Mouse (Mus musculus) kidney, embryonic 16.5 days (tissue): ENCODE results near the gene Rhox2a. TPM values are rescaled to one million over a fixed set of nuclear protein-coding genes. Genes with fewer than 3 reads are reported as not detected.
"Not testable (repeated sequence)": the region's sequence is repeated elsewhere in the genome, so short reads cannot be mapped to it uniquely, and the experiment has no call there.

ENCODE experiments used
- ATAC-seq: fragments of 200-750 bp; cut with Nextera tagmentation; 2 replicates; pipeline ENCODE4 v1.8.0; 2017; ENCODE audit warnings: moderate TSS enrichment; ENCODE audit not compliant: low FRiP score, low TSS enrichment
- H3K27ac ChIP-seq: fragments of 300-500 bp; sonication (generic); 2 replicates; pipeline ENCODE4 v1.5.1; 2014; ENCODE audit warnings: low read length
- H3K27me3 ChIP-seq: fragments of 300-500 bp; sonication (generic); 2 replicates; pipeline ENCODE4 v1.6.1; 2014; ENCODE audit warnings: low read length, control low read depth, mixed read lengths; ENCODE audit not compliant: insufficient read depth
- H3K36me3 ChIP-seq: fragments of 300-500 bp; sonication (generic); 2 replicates; pipeline ENCODE4 v1.6.1; 2014; ENCODE audit warnings: low read length, control low read depth, mixed read lengths; ENCODE audit not compliant: insufficient read depth
- H3K4me1 ChIP-seq: fragments of 300-500 bp; sonication (generic); 2 replicates; pipeline ENCODE4 v1.6.1; 2014; ENCODE audit warnings: low read length, control low read depth, mixed read lengths; ENCODE audit not compliant: insufficient read depth
- H3K4me2 ChIP-seq: fragments of 300-500 bp; sonication (generic); replicated peaks from 2 replicates; pipeline ENCODE4 v1.6.1; 2014; ENCODE audit warnings: low read depth, low read length
- H3K4me3 ChIP-seq: fragments of 300-500 bp; sonication (generic); 2 replicates; pipeline ENCODE4 v1.5.1; 2014; ENCODE audit warnings: mild to moderate bottlenecking, low read length
- H3K9ac ChIP-seq: fragments of 300-500 bp; sonication (generic); replicated peaks from 2 replicates; pipeline ENCODE4 v1.6.1; 2014; ENCODE audit warnings: low read length
- H3K9me3 ChIP-seq: fragments of 300-500 bp; sonication (generic); 2 replicates; pipeline ENCODE4 v1.6.1; 2016; ENCODE audit warnings: low read length, control low read depth
- WGBS: fragments of 180-500 bp; shearing (Covaris S2); extraction: QIAGEN DNeasy Blood & Tissue Kit; methylation state at CpG from one replicate; pipeline ENCODE4 v1.1.7; 2014; 5-methylcytosine and 5-hydroxymethylcytosine counted together
- polyA plus RNA-seq: library from polyadenylated mRNA; unstranded; fragments of >200 nt; fragmentation: Nextera tagmentation; extraction: Ambion mirVana; gene quantifications from 2 replicates; pipeline ENCODE4 v1.2.1, GENCODE M21; 2015

The Rhox2a gene
- not detected in 2 replicates for polyA plus RNA-seq

DNA sequence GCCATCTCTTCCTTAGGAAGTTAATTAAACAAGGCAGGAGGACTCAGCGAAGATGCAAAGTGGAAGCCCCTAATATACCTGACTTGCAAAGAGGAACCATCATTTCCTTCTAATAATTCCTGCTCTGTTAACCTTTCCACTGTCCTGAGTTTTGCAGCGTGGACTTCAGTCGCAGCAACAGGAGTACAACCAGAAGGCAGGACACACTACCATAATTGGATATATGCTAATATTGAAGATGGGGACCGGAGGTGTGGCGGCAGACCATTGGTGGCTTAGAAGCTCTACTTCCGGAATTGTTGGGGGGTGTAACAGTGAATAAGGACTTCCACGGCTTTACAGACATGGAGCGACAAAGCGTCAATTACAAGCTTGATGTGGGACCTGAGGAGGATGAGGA, at the start of gene Rhox2a:
Gene Rhox2a (plus strand): TSS at position 301 of the 400 bp plus-strand sequence.
- H3K9ac ChIP-seq, H3K27ac ChIP-seq, ATAC-seq, H3K9me3 ChIP-seq, H3K4me2 ChIP-seq, H3K27me3 ChIP-seq, H3K4me3 ChIP-seq, H3K4me1 ChIP-seq, H3K36me3 ChIP-seq: not testable (repeated sequence)
- no CpG with 5 or more reads among the region's 9 CpGs for WGBS

DNA sequence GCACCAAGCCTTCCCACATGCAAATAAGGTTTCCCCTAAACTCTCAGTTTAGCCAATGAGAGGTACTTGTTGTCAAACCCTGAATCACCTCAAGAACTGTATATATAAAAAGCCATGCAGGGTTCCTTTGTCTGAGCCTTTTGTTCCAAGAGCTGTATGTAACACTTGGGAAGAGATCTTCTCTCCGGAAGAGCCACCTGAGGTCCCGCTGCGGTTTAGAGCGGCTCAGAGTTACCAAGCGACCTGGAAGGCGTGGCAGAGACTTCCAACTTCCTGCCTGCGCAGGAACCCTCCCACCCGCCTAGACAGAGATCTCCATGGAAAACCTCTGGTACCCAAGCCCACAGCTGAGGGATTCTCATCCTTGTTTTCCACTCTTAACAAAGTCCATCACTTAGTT, 46.1 kb upstream of the Rhox2a start:
- Histone ChIP-seq H3K4me1 (no peaks in the 10 kb centered on the region), H3K9ac (no peak overlapping the region), H3K27ac (no peak overlapping the region), H3K27me3 (no peaks in the 10 kb centered on the region), H3K4me3 (no peak overlapping the region), H3K9me3 (no peaks in the 10 kb centered on the region), H3K36me3 (no peaks in the 10 kb centered on the region), H3K4me2 (no peak overlapping the region)
- WGBS: 62% methylated on average over 8 of the region's 8 CpGs
- ATAC-seq: no peak

- Histone ChIP-seq H3K4me2 (no peak within 1 kb of the TSS), H3K36me3 (no peaks in the 10 kb centered on the region), H3K4me3 (no peak within 1 kb of the TSS), H3K27me3 (no peaks in the 10 kb centered on the region), H3K4me1 (no peaks in the 10 kb centered on the region), H3K9me3 (no peaks in the 10 kb centered on the region), H3K9ac (no peak within 1 kb of the TSS), H3K27ac (no peak within 1 kb of the TSS)
- no peak for ATAC-seq
- 88% methylated on average over 10 of the region's 10 CpGs for WGBS
Observed at GRCm38 (mm10) chrX:37210941-37211340, 33.8 kb upstream of the Rhox2a start, which contains the start of gene Gm9. Gm9 (minus strand) TSS chrX:37211041.

DNA sequence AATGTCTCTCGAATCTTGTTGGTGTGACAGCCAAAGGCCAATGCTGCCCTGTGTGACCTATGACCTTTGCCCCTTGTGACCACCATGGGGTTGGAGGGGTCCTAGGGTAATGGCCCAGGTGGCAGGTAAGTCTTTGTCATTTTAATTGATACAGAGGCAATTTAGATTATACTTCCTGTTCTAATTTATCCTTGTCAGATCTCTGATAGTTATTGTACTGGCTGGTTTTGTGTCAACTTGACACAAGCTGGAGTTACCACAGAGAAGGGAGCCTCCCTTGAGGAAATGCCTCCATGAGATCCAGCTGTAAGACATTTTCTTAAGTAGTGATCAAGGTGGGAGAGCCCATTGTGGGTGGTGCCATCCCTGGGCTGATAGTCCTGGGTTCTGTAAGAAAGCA, 22.6 kb upstream of the Rhox2a start, which contains the start of gene Rhox1:
Gene Rhox1 (minus strand): TSS at position 101 of the 400 bp plus-strand sequence.
- not testable (repeated sequence) for H3K4me3 ChIP-seq, H3K9ac ChIP-seq, H3K4me1 ChIP-seq, ATAC-seq, H3K9me3 ChIP-seq, H3K27me3 ChIP-seq, H3K36me3 ChIP-seq, H3K4me2 ChIP-seq, H3K27ac ChIP-seq
- WGBS: 77% methylated on average over 1 of the region's 1 CpGs

DNA sequence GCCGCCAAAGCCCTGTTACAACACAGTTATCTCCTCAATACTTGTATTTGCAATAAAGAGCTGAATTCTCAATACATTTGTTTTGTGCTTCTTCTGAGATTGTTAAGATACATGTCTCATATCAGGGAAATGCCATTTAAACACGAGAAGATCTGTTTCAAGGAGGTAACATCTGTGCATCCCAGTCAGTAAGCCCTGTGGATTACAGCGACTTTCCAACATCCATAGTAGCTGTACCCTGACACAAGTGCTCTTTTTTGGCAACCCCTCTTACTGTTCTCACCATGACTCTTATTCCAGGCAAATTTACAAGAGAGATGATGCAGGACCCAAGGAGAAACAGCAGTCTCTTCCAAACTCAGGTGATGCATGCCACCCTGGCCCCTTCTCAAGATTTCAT, 4.8 kb downstream of the Rhox2a start, which contains the start of gene Rhox3a:
Gene Rhox3a (plus strand): TSS at position 301 of the 400 bp plus-strand sequence.
- H3K4me2 ChIP-seq, H3K4me1 ChIP-seq, H3K27ac ChIP-seq, H3K4me3 ChIP-seq, H3K36me3 ChIP-seq, H3K27me3 ChIP-seq, ATAC-seq, H3K9ac ChIP-seq, H3K9me3 ChIP-seq: not testable (repeated sequence)
- 100% methylated on average over 1 of the region's 3 CpGs for WGBS

GRCm38 (mm10) chrX:37265038-37265437, 20.3 kb downstream of the Rhox2a start, which contains the start of gene Rhox4a:
Rhox4a (plus strand) TSS chrX:37265338.
- not testable (repeated sequence) for H3K27ac ChIP-seq, H3K4me3 ChIP-seq, H3K9me3 ChIP-seq, H3K4me1 ChIP-seq, ATAC-seq, H3K27me3 ChIP-seq, H3K36me3 ChIP-seq, H3K9ac ChIP-seq, H3K4me2 ChIP-seq
- 97% methylated on average over 11 of the region's 19 CpGs for WGBS

Other genes with a start within 250 kb of the Rhox2a start
- not detected in 2 replicates for gene Sowahd, start 196.1 kb upstream of the Rhox2a start, polyA plus RNA-seq
- gene Rpl39, start 159.6 kb upstream of the Rhox2a start, polyA plus RNA-seq: 409 and 453 TPM in 2 replicates
- 17.1 and 22.3 TPM in 2 replicates for gene Upf3b, start 134.7 kb upstream of the Rhox2a start, polyA plus RNA-seq
- 15.7 and 16.6 TPM in 2 replicates for gene Nkap, start 118.2 kb upstream of the Rhox2a start, polyA plus RNA-seq
- gene Akap14, start 76.1 kb upstream of the Rhox2a start, polyA plus RNA-seq: not detected in 2 replicates
- gene Ndufa1, start 53.8 kb upstream of the Rhox2a start, polyA plus RNA-seq: 432 and 458 TPM in 2 replicates
- gene Rnf113a1, start 53.7 kb upstream of the Rhox2a start, polyA plus RNA-seq: 7.9 and 9.8 TPM in 2 replicates
- not detected in 2 replicates for gene Gm9, start 33.9 kb upstream of the Rhox2a start, polyA plus RNA-seq
- not detected in 2 replicates for gene Rhox1, start 22.7 kb upstream of the Rhox2a start, polyA plus RNA-seq
- not detected in 2 replicates for gene Rhox3a, start 4.9 kb downstream of the Rhox2a start, polyA plus RNA-seq
- gene Rhox4a, start 20.4 kb downstream of the Rhox2a start, polyA plus RNA-seq: not detected in 2 replicates
- not detected in 2 replicates for gene Rhox3a2, start 135.1 kb downstream of the Rhox2a start, polyA plus RNA-seq
- gene Rhox4a2, start 145.9 kb downstream of the Rhox2a start, polyA plus RNA-seq: not detected in 2 replicates
- not detected in 2 replicates for gene Rhox2b, start 167.1 kb downstream of the Rhox2a start, polyA plus RNA-seq
- not detected in 2 replicates for gene Rhox4b, start 187.5 kb downstream of the Rhox2a start, polyA plus RNA-seq
- gene Rhox2c, start 208.7 kb downstream of the Rhox2a start, polyA plus RNA-seq: not detected in 2 replicates
- gene Rhox3c, start 213.6 kb downstream of the Rhox2a start, polyA plus RNA-seq: not detected in 2 replicates
- not detected in 2 replicates for gene Rhox4c, start 235.4 kb downstream of the Rhox2a start, polyA plus RNA-seq
- not detected in 2 replicates for gene Rhox2d, start 248.5 kb downstream of the Rhox2a start, polyA plus RNA-seq